Mouse (Mus musculus) adrenal gland (tissue): ENCODE results near the gene Hephl1.

Source experiments
- intact Hi-C: fragments of 180-260 bp; cut with DNase I; formaldehyde crosslinking; loops from one replicate; pipeline ENCODE4 v1.15.1; 2025

Hephl1 gene

GRCm38 (mm10) chr9:15060847-15061246, 51.1 kb downstream of the Hephl1 start:
- intact Hi-C loops: no loop called here

DNA sequence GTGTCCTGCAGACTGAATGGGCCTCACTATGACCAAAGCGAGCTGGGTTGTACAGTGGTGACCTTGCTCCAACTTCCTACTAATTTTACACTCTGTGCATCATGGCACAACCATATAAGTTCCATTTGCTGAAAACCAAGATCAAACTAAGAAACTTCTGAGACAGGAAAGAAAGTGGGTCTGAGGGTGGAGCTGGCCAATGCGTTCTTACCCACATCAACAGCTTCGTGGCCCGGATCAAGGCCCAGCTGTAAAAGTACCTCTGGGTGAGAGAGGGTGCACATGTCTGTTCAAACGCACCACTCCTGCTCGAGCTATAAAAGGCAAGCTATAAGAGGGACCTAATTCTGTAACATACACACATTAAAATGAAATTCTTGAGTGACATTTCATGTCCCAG, 51.9 kb downstream of the Hephl1 start:
- intact Hi-C loops: no loop called here

- intact Hi-C loops: no loop called here
These were observed 66.2 kb downstream of the Hephl1 start for GRCm38 (mm10) chr9:15045740-15046139.

DNA sequence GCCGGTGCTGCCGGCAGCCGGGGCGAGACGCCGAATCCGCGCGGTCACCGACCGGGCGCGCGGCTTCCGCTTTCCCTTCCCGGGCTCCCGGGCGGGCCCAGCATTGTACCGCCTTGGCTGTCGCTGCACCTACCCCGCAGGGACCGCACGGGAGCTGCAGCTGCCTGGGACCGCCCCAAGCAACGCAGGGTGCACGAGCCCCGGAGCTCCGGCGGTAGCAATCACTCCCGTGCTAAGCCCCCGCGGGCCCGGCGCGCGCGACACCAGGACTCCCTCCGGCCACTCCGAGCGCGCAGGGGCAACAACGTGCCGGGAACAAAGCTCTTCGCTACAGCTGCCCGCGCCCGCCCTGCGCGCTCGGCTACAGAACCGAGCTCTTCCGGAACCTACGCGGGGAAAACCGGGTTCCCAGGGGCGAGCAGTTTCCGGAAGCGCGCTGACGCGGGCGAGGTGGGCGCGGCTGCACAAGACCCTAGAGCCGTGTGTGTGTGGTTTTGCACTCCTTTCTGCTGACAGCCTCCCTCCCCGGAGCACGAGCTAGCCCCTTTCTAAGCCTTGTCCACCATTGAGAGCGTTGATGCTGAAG, 66.7 kb downstream of the Hephl1 start, which contains the start of gene Panx1:
Gene Panx1, minus strand, starts transcription at position 395 of the 586 bp plus-strand sequence.
- intact Hi-C loops: no loop called here

GRCm38 (mm10) chr9:15044391-15045083, 67.4 kb downstream of the Hephl1 start:
- intact Hi-C loops: no loop called here

GRCm38 (mm10) chr9:15041556-15041955, 70.4 kb downstream of the Hephl1 start:
- intact Hi-C loops: no loop called here

GRCm38 (mm10) chr9:15039848-15040247, 72.1 kb downstream of the Hephl1 start:
- intact Hi-C loops: no loop called here

DNA sequence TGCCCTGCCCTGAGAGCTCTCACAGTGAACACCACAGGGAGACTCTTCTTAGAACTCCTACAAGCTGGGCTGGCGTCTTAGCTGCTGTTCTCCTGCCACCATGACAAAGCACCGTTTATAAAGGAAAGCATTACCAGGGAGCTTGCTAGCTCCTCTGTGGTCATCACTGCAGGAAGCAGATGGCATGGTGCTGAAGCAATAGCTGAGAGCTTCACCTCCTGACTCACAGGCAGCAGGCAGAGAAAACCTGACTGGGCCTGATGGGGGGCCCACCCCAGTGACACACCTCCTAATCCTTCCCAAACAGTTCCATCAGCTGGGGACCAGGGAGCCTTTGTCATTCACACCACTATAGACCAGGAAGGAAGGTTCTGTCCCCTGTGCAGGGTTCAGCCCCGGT, 74.2 kb downstream of the Hephl1 start:
- intact Hi-C loops: no loop called here

GRCm38 (mm10) chr9:15037237-15037636, 74.7 kb downstream of the Hephl1 start:
- intact Hi-C loops: no loop called here

DNA sequence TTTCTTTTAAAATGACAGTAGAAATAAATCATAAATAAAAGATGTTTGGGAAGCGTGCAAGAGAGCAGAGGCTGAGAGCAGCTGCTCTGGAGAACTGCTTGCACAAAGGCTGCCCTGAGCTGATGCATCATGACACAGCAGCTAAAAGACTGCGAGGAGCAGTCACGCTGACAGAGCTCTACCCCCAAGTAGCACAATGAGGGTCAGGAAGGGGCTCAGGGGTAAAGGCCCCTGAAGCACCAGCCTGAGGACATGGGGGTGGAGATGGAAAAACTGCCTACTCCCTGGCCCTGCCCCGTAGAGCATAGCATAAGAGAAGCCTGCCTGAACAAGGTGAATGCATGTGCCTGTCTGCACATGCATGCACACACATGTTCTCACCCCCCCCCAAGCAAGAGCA, 75.1 kb downstream of the Hephl1 start:
- intact Hi-C loops: no loop called here

DNA sequence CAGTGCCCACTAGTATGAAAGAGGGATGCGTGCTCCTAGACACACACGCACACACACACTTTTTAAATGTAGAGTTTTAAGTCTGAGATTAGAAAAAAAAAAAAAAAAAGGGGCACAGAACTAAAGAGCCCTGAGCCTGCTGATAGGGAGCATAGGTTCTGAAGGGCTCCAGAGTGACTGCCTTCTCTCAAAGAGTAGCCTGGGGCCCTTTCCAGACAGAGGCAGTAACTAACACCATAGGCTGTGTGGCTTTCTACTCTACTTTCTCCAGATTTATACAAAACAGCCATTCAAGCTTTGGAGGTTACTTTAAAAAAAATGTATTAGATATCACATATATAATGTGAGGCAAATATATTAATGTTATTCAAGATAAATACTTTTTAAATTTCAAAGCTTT, 75.5 kb downstream of the Hephl1 start:
- intact Hi-C loops: no loop called here

- intact Hi-C loops: no loop called here
These were observed 75.9 kb downstream of the Hephl1 start for GRCm38 (mm10) chr9:15035979-15036378.

- intact Hi-C loops: loop anchor here (5.0 kb wide), 3 partner anchors 88 to 178 kb away; no protein-coding TSS in a partner anchor
These were observed 77.2 kb downstream of the Hephl1 start for GRCm38 (mm10) chr9:15034546-15035273.

DNA sequence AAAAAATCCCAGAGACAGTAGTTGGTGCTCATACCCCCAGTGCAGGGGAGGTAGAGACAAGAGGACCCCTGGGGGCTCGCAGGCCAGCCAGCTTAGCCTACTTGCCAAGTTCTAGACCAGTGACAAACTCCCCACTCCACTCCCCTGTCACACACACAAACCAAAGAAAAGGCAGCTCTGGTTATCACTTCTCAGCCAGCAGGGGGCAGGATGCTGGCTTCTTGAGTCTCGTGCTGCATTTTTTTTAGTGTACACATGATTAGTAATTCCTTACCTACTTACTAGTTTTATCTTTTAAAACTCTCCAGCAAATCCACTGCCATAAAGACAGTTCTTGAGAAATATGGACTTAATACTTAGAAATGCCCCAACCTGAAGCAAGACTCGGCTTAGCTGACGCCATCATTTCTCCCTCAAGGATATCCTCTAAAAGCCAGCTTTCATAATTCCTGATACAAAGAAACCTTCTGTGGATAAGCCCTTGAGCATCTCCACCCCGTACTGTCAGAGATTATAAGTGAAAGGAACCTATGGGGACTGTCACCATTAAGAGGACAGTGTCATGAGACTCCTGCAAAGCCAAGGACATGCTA, 78.2 kb downstream of the Hephl1 start:
- intact Hi-C loops: loop anchor here (5.0 kb wide), 3 partner anchors 89 to 179 kb away; no protein-coding TSS in a partner anchor

- intact Hi-C loops: loop anchor here (5.0 kb wide), 3 partner anchors 90 to 180 kb away; no protein-coding TSS in a partner anchor
These were observed 79.1 kb downstream of the Hephl1 start for GRCm38 (mm10) chr9:15032797-15033196.

DNA sequence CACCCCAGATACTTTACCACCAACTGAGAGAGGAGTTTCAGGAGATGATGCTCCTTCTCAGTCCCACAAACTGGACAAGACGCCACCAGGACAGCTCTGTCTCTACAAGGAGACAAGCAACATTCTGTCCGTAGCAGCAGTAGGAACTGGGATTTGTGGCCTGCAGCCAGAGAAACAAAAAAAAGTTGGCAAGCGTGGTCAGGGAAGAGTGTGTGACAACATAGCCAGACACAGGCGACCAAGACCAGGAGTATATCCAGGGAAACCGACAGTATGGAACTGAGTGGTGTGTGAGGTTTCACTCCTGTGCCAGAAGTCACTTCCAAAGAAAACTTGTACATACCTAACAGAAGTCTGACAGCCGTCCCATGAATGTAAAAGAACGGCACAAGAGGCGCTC, 81.1 kb downstream of the Hephl1 start:
- intact Hi-C loops: loop anchor here (5.0 kb wide), 3 partner anchors 92 to 182 kb away; no protein-coding TSS in a partner anchor

DNA sequence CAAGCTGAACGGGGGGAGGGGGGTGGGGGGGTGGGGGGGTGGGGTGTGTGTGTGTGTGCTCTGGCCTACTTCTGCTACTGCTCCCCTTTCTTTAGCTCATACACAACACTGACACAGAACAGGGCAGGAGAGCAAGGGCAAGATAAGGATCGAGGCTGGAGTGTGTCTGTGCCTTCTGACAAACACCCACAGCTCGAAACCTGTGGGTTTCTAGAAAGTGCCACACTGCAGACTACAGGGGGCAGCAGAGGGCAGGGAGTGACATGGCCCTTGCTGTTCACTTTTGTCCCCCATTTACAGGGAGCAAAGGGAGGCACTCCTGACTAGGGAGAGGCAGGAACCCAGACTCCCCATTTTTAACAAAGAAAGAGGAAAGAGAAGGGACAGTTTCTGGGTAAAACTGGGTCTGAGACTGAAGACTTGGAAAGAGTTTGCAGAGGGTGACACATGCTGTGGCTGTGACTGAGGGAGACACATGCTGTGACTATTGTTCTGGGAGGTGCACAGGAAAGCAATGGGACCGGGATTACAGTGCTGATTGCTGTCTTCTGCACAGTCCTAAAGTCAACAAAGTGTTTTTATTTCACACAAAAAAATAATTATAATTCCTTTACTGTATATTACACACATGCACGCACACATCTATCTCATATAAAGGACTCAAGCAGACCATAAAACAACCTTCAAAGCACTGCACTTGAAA, 82.7 kb downstream of the Hephl1 start:
- intact Hi-C loops: no loop called here

DNA sequence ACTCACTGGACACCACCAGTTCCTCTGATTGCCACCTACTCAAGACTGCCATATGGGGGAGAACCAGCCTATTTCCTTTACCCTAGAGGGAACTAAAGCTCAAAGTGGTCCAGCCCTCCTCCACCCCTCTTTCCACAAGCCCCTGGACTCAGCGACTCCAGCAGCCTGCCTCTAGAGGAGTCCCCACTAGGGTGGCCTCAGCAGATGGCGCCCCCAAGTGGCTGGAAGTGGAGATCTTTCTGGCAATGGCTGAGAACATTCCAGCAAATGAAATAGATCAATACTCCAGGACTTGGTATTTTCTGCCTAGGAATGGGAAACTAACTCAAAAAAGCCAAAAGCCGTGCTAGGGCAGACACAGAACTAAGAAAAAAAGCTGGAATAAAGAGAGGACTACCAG, 84.2 kb downstream of the Hephl1 start:
- intact Hi-C loops: no loop called here

DNA sequence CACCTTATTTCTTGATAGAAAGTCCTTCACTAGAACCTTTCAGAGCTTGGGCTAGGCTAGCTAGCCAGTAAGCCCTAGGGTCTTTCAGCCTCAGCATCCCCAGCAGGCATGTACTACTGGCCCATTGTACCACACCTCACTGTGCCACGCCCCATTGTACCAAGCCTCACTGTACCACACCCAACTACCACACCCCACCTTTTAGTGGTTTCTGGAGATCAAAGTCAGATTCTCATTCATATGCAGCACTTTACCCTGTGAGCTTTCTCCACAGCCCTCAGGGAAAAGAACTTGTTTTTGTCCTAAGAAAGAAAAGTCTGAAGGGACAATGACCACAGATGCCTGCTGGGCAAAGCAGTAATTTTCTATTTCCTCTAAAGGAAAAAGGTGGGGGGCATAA, 88.9 kb downstream of the Hephl1 start:
- intact Hi-C loops: no loop called here

- intact Hi-C loops: no loop called here
These were observed 90.8 kb downstream of the Hephl1 start for GRCm38 (mm10) chr9:15021156-15021555.

- intact Hi-C loops: no loop called here
These were observed 91.3 kb downstream of the Hephl1 start for GRCm38 (mm10) chr9:15020561-15021080.
